Mouse (Mus musculus) heart, embryonic 14.5 days (tissue): ENCODE results near the gene Jph3. TPM values are rescaled to one million over a fixed set of nuclear protein-coding genes. Genes with fewer than 3 reads are reported as not detected.
A peak's percentile ranks its signal among the peaks of the same experiment; 100 is the strongest.

Experiments used
- ATAC-seq: fragments of 200-750 bp; cut with Nextera tagmentation; 2 replicates; pipeline ENCODE4 v1.8.0; 2017; ENCODE audit warnings: low read depth, moderate TSS enrichment; ENCODE audit not compliant: insufficient number of reproducible peaks, insufficient read depth, low FRiP score
- H3K27ac ChIP-seq, 2 experiments: fragments of 200-500 bp in 1 of 2; fragments of 300-500 bp in 1 of 2; sonication (generic) in 1 of 2; replicated peaks in 1 of 2; 2 replicates each; pipeline ENCODE4 v1.5.1; 2012 to 2014; ENCODE audit warnings: low read depth in 2 of 2, low read length in 2 of 2, control low read depth in 1 of 2, mild to moderate bottlenecking in 1 of 2, mixed read lengths in 1 of 2; ENCODE audit not compliant: control insufficient read depth in 1 of 2, insufficient read depth in 1 of 2
- H3K27me3 ChIP-seq: fragments of 300-500 bp; sonication (generic); 2 replicates; pipeline ENCODE4 v1.6.1; 2014; ENCODE audit warnings: mild to moderate bottlenecking, low read length, control low read depth; ENCODE audit not compliant: control insufficient read depth, insufficient read depth
- H3K36me3 ChIP-seq: fragments of 300-500 bp; sonication (generic); 2 replicates; pipeline ENCODE4 v1.6.1; 2014; ENCODE audit warnings: mild to moderate bottlenecking, control low read depth, low read length, mixed read lengths; ENCODE audit not compliant: control insufficient read depth, insufficient read depth
- H3K4me1 ChIP-seq, 2 experiments: fragments of 200-500 bp in 1 of 2; fragments of 300-500 bp in 1 of 2; sonication (generic) in 1 of 2; 2 replicates each; pipeline ENCODE4 v1.6.1; 2012 to 2014; ENCODE audit warnings: low read length in 2 of 2, control low read depth in 1 of 2, mixed read lengths in 1 of 2; ENCODE audit not compliant: control insufficient read depth in 2 of 2, insufficient read depth in 2 of 2
- H3K4me2 ChIP-seq: fragments of 300-500 bp; sonication (generic); 2 replicates; pipeline ENCODE4 v1.6.1; 2014; ENCODE audit warnings: mild to moderate bottlenecking, low read length
- H3K4me3 ChIP-seq, 2 experiments: fragments of 200-500 bp in 1 of 2; fragments of 300-500 bp in 1 of 2; sonication (generic) in 1 of 2; 2 replicates each; pipeline ENCODE4 v1.5.1; 2012 to 2014; ENCODE audit warnings: low read length in 2 of 2, mild to moderate bottlenecking in 2 of 2, control low read depth in 1 of 2, low read depth in 1 of 2, moderate library complexity in 1 of 2; ENCODE audit not compliant: control insufficient read depth in 1 of 2, insufficient read depth in 1 of 2
- H3K9ac ChIP-seq: fragments of 300-500 bp; sonication (generic); 2 replicates; pipeline ENCODE4 v1.6.1; 2014; ENCODE audit warnings: mild to moderate bottlenecking, low read length
- H3K9me3 ChIP-seq: fragments of 300-500 bp; sonication (generic); 2 replicates; pipeline ENCODE4 v1.6.1; 2016; ENCODE audit warnings: low read length, control low read depth; ENCODE audit not compliant: control insufficient read depth
- WGBS: fragments of 180-500 bp; shearing (Covaris S2); extraction: QIAGEN DNeasy Blood & Tissue Kit; methylation state at CpG from one replicate; pipeline ENCODE4 v1.1.7; 2014; 5-methylcytosine and 5-hydroxymethylcytosine counted together
- polyA plus RNA-seq: library from polyadenylated mRNA; unstranded; fragments of >200 nt; fragmentation: Nextera tagmentation; extraction: Ambion mirVana; gene quantifications from 2 replicates; pipeline ENCODE4 v1.2.1, GENCODE M21; 2014

The Jph3 gene
- polyA plus RNA-seq, 1 experiment from 2014 or later, result 0.18 TPM

GRCm38 (mm10) chr8:121708406-121708805, 21.0 kb upstream of the Jph3 start:
- Histone ChIP-seq H3K27me3 (peaks cover 9% of the 10 kb centered on the region; the same call in 1 of the 2 replicates), H3K9ac (no peak overlapping the region), H3K9me3 (no peaks in the 10 kb centered on the region), H3K27ac (no peak overlapping the region), H3K36me3 (no peaks in the 10 kb centered on the region), H3K4me3 (no peak overlapping the region), H3K4me1 (no peaks in the 10 kb centered on the region), H3K4me2 (no peak overlapping the region)
- ATAC-seq, result no peak
- WGBS, result 60% methylated on average over 6 of the region's 6 CpGs

- no peak for ATAC-seq
Measured at GRCm38 (mm10) chr8:121717502-121717901, 11.9 kb upstream of the Jph3 start.

GRCm38 (mm10) chr8:121717982-121718425, 11.4 kb upstream of the Jph3 start:
- H3K27me3 ChIP-seq, result peaks cover 50% of the 10 kb centered on the region
- H3K27ac ChIP-seq, result no peak overlapping the region
- no peak overlapping the region for H3K4me3 ChIP-seq
- no peak overlapping the region for H3K9ac ChIP-seq
- no peaks in the 10 kb centered on the region; a peak in 1 of 4 replicates for H3K4me1 ChIP-seq
- 0 out of 2 replicates have a peak overlapping the region, but pooled peaks have one; percentile 1 for H3K4me2 ChIP-seq
- 28% methylated on average over 12 of the region's 12 CpGs for WGBS
- no peaks in the 10 kb centered on the region for H3K9me3 ChIP-seq
- no peaks in the 10 kb centered on the region for H3K36me3 ChIP-seq
- peak; percentile 37; the same call in 1 of the 2 replicates for ATAC-seq

More at GRCm38 (mm10) chr8:121717502-121717901, 11.9 kb upstream of the Jph3 start:
- WGBS, result 38% methylated on average over 14 of the region's 14 CpGs
- Histone ChIP-seq H3K9me3 (no peaks in the 10 kb centered on the region), H3K4me3 (no peak overlapping the region), H3K27ac (no peak overlapping the region), H3K4me2 (0 out of 2 replicates have a peak overlapping the region, but pooled peaks have one; percentile 1), H3K4me1 (no peaks in the 10 kb centered on the region; a peak in 1 of 4 replicates), H3K36me3 (no peaks in the 10 kb centered on the region), H3K9ac (no peak overlapping the region), H3K27me3 (peaks cover 52% of the 10 kb centered on the region)

- no peaks in the 10 kb centered on the region; a peak in 1 of 4 replicates for H3K4me1 ChIP-seq
- peaks cover 50% of the 10 kb centered on the region for H3K27me3 ChIP-seq
- H3K4me3 ChIP-seq, result no peak overlapping the region
- ATAC-seq, result no peak
- no peak overlapping the region for H3K9ac ChIP-seq
- no peaks in the 10 kb centered on the region for H3K36me3 ChIP-seq
- no peaks in the 10 kb centered on the region for H3K9me3 ChIP-seq
- H3K4me2 ChIP-seq, result no peak overlapping the region
- 43% methylated on average over 6 of the region's 6 CpGs for WGBS
- no peak overlapping the region for H3K27ac ChIP-seq
Measured at GRCm38 (mm10) chr8:121718925-121719324, 10.5 kb upstream of the Jph3 start.

GRCm38 (mm10) chr8:121721072-121721471, 8.4 kb upstream of the Jph3 start:
- Histone ChIP-seq H3K27ac (no peak overlapping the region), H3K27me3 (peaks cover 33% of the 10 kb centered on the region), H3K9me3 (no peaks in the 10 kb centered on the region), H3K9ac (no peak overlapping the region), H3K4me3 (no peak overlapping the region), H3K4me2 (no peak overlapping the region), H3K36me3 (no peaks in the 10 kb centered on the region), H3K4me1 (no peaks in the 10 kb centered on the region; a peak in 1 of 4 replicates)
- no peak for ATAC-seq
- WGBS, result 57% methylated on average over 6 of the region's 6 CpGs

- Histone ChIP-seq H3K4me3 (no peak overlapping the region), H3K4me2 (no peak overlapping the region), H3K27me3 (peaks cover 30% of the 10 kb centered on the region), H3K9me3 (0 out of 2 replicates have a peak, but pooled peaks cover 3% of the 10 kb centered on the region), H3K9ac (no peak overlapping the region), H3K4me1 (no peaks in the 10 kb centered on the region), H3K27ac (no peak overlapping the region), H3K36me3 (no peaks in the 10 kb centered on the region)
- no peak for ATAC-seq
- 74% methylated on average over 10 of the region's 12 CpGs for WGBS
Measured at GRCm38 (mm10) chr8:121723846-121724245, 5.6 kb upstream of the Jph3 start.

- Histone ChIP-seq H3K9me3 (0 out of 2 replicates have a peak, but pooled peaks cover 3% of the 10 kb centered on the region), H3K9ac (no peak overlapping the region), H3K36me3 (no peaks in the 10 kb centered on the region), H3K27me3 (peaks cover 53% of the 10 kb centered on the region), H3K27ac (no peak overlapping the region), H3K4me1 (peaks cover 0 to 6% of the 10 kb centered on the region in 2 experiments; a peak in 1 of 4 replicates), H3K4me3 (no peak overlapping the region), H3K4me2 (no peak overlapping the region)
- 54% methylated on average over 3 of the region's 3 CpGs for WGBS
- ATAC-seq, result no peak
Measured at GRCm38 (mm10) chr8:121727164-121727563, 2.3 kb upstream of the Jph3 start.

GRCm38 (mm10) chr8:121729754-121730153, 331 bp downstream of the Jph3 start:
- peaks cover 64% of the 10 kb centered on the region for H3K27me3 ChIP-seq
- peak overlapping the region; percentile 43 to 45 for H3K4me3 ChIP-seq
- H3K27ac ChIP-seq, result no peak overlapping the region
- ATAC-seq, result no peak
- 0% methylated on average over 23 of the region's 54 CpGs for WGBS
- 0 out of 2 replicates have a peak, but pooled peaks cover 3% of the 10 kb centered on the region for H3K9me3 ChIP-seq
- peak overlapping the region; percentile 81 for H3K4me2 ChIP-seq
- H3K9ac ChIP-seq, result no peak overlapping the region; the same call in 1 of the 2 replicates
- no peaks in the 10 kb centered on the region for H3K36me3 ChIP-seq
- peaks cover 0 to 6% of the 10 kb centered on the region in 2 experiments; a peak in 1 of 4 replicates for H3K4me1 ChIP-seq
